Mouse (Mus musculus) lung, postnatal 36 days (tissue): ENCODE data around the gene Dcaf12.

Experiments used
- DNase-seq: peaks from one replicate; pipeline ENCODE4 v3.0.0; 2022; ENCODE audit warnings: mixed read lengths

Dcaf12 gene

GRCm38 (mm10) chr4:41314141-41315129 lies at the start of gene Dcaf12:
Dcaf12 (minus strand) TSS chr4:41314889.
- peak; percentile 98 for DNase-seq

GRCm38 (mm10) chr4:41361059-41361458 lies 46.4 kb upstream of the Dcaf12 start:
- DNase-seq = no peak

GRCm38 (mm10) chr4:41359358-41359757 lies 44.7 kb upstream of the Dcaf12 start:
- peak; percentile 42 for DNase-seq

GRCm38 (mm10) chr4:41358669-41359068 lies 44.0 kb upstream of the Dcaf12 start:
- DNase-seq = no peak

GRCm38 (mm10) chr4:41357154-41357553 lies 42.5 kb upstream of the Dcaf12 start:
- no peak for DNase-seq

GRCm38 (mm10) chr4:41353265-41353664 lies 38.6 kb upstream of the Dcaf12 start:
- DNase-seq = peak; percentile 33

GRCm38 (mm10) chr4:41352758-41353157 lies 38.1 kb upstream of the Dcaf12 start:
- no peak for DNase-seq

GRCm38 (mm10) chr4:41349199-41349591 lies 34.5 kb upstream of the Dcaf12 start:
- peak; percentile 36 for DNase-seq

- peak; percentile 97 for DNase-seq
These were observed 34.0 kb upstream of the Dcaf12 start, which contains the start of gene Ubap1 for GRCm38 (mm10) chr4:41348584-41349198. Ubap1 (plus strand) TSS chr4:41348996.

- peak; percentile 26 for DNase-seq
These were observed 33.1 kb upstream of the Dcaf12 start for GRCm38 (mm10) chr4:41347839-41348238.

- no peak for DNase-seq
These were observed 31.3 kb upstream of the Dcaf12 start for GRCm38 (mm10) chr4:41346011-41346410.

GRCm38 (mm10) chr4:41340912-41341550 lies 26.3 kb upstream of the Dcaf12 start:
- no peak for DNase-seq

GRCm38 (mm10) chr4:41336546-41336945 lies 21.9 kb upstream of the Dcaf12 start:
- DNase-seq = no peak

GRCm38 (mm10) chr4:41331698-41332421 lies 17.2 kb upstream of the Dcaf12 start:
- DNase-seq = no peak

- no peak for DNase-seq
These were observed 16.4 kb upstream of the Dcaf12 start for GRCm38 (mm10) chr4:41331085-41331484.

GRCm38 (mm10) chr4:41329481-41329880 lies 14.8 kb upstream of the Dcaf12 start:
- no peak for DNase-seq

- no peak for DNase-seq
These were observed 12.2 kb upstream of the Dcaf12 start for GRCm38 (mm10) chr4:41326876-41327275.

- DNase-seq = no peak
These were observed 6.3 kb upstream of the Dcaf12 start for GRCm38 (mm10) chr4:41320971-41321370.

- no peak for DNase-seq
These were observed 3.6 kb upstream of the Dcaf12 start for GRCm38 (mm10) chr4:41318267-41318666.

GRCm38 (mm10) chr4:41315173-41315572 lies 484 bp upstream of the Dcaf12 start:
- DNase-seq = no peak

GRCm38 (mm10) chr4:41313722-41314121 lies 967 bp downstream of the Dcaf12 start:
- no peak for DNase-seq
